Mouse (Mus musculus): Measurements from ENCODE around the gene Btbd18. TPM values are rescaled to one million over a fixed set of nuclear protein-coding genes. Genes with fewer than 3 reads are reported as not detected.

Gene Btbd18
- polyA plus RNA-seq, 1 experiment = 0.05 TPM

DNA sequence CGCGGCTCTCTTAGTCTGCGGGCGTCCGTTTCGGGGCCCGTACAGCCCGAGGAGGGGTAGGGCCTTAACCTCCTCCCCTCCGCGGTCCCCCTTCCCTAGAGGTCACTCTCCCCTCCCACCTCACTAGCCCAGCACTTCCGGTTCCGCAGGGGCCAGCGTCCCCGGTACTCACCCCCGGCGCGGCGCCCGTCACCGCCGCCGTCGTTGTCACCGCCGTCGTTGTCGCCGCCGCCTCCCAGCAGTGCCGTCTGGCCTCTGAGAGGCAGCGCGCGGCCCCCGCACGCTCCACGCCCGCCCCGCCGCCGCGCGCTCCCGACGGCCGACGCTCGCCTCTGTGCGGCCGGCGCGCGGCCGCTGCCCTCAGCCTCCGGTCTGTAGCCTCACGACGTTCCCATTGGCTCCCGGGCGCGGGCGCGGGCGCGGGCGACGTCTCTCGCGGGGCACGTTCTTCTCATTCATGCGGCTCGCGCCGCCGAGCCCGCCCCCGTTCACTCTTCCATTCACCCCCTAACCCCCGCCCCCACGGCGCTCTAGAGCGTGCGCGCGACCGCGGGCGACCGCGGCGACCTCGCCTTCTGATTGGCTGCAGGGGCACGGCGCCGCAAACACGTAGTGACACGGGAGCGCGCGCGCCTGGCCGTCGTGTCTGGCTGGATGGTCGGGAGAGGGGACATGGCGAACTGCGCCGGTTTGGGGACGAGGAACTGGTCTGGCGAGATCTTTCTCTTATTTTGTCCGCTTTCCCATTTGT is 56.1 kb downstream of the Btbd18 start, which contains the start of gene Zdhhc5:
Gene Zdhhc5 (minus strand): TSS at position 370 of the 751 bp plus-strand sequence.
- Histone ChIP-seq H3K4me3 (replicated peaks; ENCODE audit: extremely low read depth, low read depth, low read length) (peak within 1 kb of the TSS; percentile 94), H3K4me1 (ENCODE audit: control insufficient read depth, insufficient read depth, low read length) (peaks cover 5% of the 10 kb centered on the region)
- under 1% methylated on average over 107 of the region's 107 CpGs for WGBS
- TF ChIP-seq CTCF (IDR thresholded peaks at IDR 0.05; ENCODE audit: insufficient read depth, low read length) (no peak), POLR2A (IDR thresholded peaks at IDR 0.05; ENCODE audit: borderline replicate concordance, extremely low read depth, low read depth, low read length) (peak; percentile 99)
- peak; percentile 98 for DNase-seq

DNA sequence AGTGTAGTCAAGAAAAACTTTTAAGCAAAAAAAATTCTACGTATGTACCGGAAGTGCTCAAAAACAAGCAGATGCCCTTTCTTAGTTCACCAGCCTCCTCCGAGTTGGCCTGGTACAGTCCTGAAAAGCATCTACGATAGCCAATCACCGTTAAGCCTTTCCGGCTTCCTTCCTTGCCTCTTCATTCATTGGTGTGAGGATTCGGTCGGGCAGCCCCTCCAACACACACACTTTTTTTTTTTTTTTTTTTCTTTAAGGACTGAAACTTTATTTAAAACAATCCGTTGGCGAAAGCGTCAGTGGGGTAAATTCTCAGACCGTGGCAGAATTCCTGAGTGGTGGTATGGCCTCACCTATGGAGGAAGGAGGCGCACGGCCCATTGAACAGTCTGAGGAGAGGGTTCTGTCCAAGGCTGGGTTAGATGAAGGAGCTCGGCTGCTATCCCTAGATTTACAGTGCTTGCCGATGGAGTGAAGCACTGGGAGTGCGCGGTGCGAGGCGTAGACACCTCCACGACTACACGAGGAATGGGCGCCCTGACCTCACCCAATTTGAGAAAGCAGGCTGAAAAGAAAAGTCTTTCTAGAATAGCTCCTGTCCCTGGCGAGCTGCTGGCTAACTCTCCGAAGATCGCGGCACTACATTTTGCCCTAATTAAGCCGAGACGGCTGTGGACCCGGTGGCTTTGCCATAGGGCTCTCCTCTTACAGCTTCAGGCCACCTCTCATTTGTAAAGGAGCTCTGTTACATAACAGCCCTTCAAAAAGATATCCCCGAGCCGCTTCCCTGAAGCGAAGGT is 56.9 kb downstream of the Btbd18 start:
- H3K4me3 ChIP-seq (replicated peaks; ENCODE audit: extremely low read depth, low read depth, low read length) = peak overlapping the region; percentile 88
- peak; percentile 78 for DNase-seq
- H3K4me1 ChIP-seq (ENCODE audit: control insufficient read depth, insufficient read depth, low read length) = peaks cover 5% of the 10 kb centered on the region
- TF ChIP-seq CTCF (IDR thresholded peaks at IDR 0.05; ENCODE audit: insufficient read depth, low read length) = no peak
- TF ChIP-seq POLR2A (IDR thresholded peaks at IDR 0.05; ENCODE audit: borderline replicate concordance, extremely low read depth, low read depth, low read length) = peak; percentile 51; the same call in 1 of the 2 replicates
- WGBS = under 1% methylated on average over 33 of the region's 33 CpGs

DNA sequence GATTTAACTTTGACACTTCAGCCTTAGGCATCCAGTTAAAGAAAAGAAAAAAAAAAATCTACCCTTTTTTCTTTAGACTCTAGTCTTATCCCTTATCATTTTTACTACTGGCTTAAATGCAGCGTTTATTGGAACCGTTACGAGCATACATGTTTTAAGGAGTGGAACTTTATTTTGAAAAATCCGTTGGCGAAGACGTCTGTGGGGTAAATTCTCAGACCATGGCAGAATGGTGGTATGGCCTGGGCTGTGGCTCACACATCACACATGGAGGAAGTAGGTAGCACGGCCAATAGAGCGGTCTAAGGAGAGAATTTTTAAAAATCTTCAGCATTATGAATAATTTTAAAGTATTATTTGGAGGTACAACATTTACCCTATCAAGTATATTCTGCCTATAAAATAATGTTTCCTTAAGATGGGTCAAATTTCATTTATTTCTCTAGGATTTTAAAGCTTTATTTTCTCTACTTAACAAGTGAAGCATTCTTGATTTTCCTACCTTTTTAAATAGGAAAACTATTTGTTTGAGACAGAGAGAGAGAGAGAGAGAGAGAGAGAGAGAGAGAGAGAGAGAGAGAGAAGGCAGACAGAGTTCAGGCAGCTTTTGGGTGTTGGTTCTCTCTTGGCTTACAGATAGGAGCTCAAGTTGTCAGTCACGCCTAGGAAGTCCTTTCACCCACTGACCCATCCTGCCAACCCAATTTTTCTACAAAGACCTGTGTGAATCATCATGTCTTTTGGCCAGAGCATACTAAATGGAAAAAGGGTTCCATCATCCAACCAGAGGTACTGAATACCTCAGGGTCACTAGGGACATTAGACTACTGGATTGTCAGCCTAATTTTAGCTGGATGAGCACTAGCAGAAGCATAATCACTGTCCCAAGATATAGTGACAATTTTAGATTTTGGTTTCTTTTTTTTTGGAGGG is 57.8 kb downstream of the Btbd18 start:
- no peak for DNase-seq

DNA sequence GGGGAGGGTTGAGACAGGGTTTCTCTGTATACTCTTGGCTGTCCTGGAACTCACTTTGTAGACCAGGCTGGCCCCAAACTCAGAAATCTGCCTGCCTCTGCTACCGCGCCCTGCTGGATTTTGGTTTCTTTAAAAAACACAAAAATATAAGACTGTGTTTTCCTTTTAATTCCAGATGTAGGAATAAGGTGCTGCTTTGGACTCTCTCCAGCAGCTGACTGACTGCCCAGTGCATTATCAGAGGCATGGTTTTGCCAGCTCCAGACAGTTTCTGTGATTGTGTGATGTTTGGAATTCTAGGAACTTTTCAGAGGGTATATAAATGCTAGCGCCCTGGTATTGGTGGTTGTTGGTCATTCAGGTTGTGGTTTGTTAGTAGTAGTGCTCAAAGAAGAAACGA is 58.5 kb downstream of the Btbd18 start:
- no peak for DNase-seq
- Histone ChIP-seq H3K4me3 (replicated peaks; ENCODE audit: extremely low read depth, low read depth, low read length) (no peak overlapping the region), H3K4me1 (ENCODE audit: control insufficient read depth, insufficient read depth, low read length) (peaks cover 5% of the 10 kb centered on the region)
- TF ChIP-seq POLR2A (IDR thresholded peaks at IDR 0.05; ENCODE audit: borderline replicate concordance, extremely low read depth, low read depth, low read length) = no peak
- no peak for TF ChIP-seq CTCF (IDR thresholded peaks at IDR 0.05; ENCODE audit: insufficient read depth, low read length)
- WGBS = 92% methylated on average over 4 of the region's 4 CpGs

More for the DNA sequence above, 57.8 kb downstream of the Btbd18 start:
- 18% methylated on average over 9 of the region's 9 CpGs for WGBS
- Histone ChIP-seq H3K4me3 (replicated peaks; ENCODE audit: extremely low read depth, low read depth, low read length) (no peak overlapping the region), H3K4me1 (ENCODE audit: control insufficient read depth, insufficient read depth, low read length) (peaks cover 5% of the 10 kb centered on the region)
- TF ChIP-seq CTCF (IDR thresholded peaks at IDR 0.05; ENCODE audit: insufficient read depth, low read length) (no peak), POLR2A (IDR thresholded peaks at IDR 0.05; ENCODE audit: borderline replicate concordance, extremely low read depth, low read depth, low read length) (no peak)

Other genes starting within 250 kb of the Btbd18 start
- 128 and 192 TPM in 2 replicates for gene Calcrl, start 233.7 kb upstream of the Btbd18 start, polyA plus RNA-seq (2012; rRNA removed)
- gene Tfpi, start 182.3 kb upstream of the Btbd18 start, polyA plus RNA-seq (2012; rRNA removed) = 6.2 and 10.5 TPM in 2 replicates
- gene Ctnnd1, start 8.3 kb upstream of the Btbd18 start, polyA plus RNA-seq (2012; rRNA removed) = 86.2 and 130 TPM in 2 replicates
- 40.4 and 51.7 TPM in 2 replicates for gene Selenoh, start 11.7 kb downstream of the Btbd18 start, polyA plus RNA-seq (2012; rRNA removed)
- gene Gm28635, start 19.0 kb downstream of the Btbd18 start, polyA plus RNA-seq (2012; rRNA removed) = not detected in 2 replicates
- 6.9 and 8.9 TPM in 2 replicates for gene Med19, start 19.3 kb downstream of the Btbd18 start, polyA plus RNA-seq (2012; rRNA removed)
- gene Tmx2, start 20.1 kb downstream of the Btbd18 start, polyA plus RNA-seq (2012; rRNA removed) = 41.8 and 57.7 TPM in 2 replicates
- 34.6 and 41.4 TPM in 2 replicates for gene Zdhhc5, start 56.1 kb downstream of the Btbd18 start, polyA plus RNA-seq (2012; rRNA removed)
- gene Clp1, start 68.3 kb downstream of the Btbd18 start, polyA plus RNA-seq (2012; rRNA removed) = 6.0 and 10.3 TPM in 2 replicates
- gene Ypel4, start 75.0 kb downstream of the Btbd18 start, polyA plus RNA-seq (2012; rRNA removed) = 1.6 and 2.0 TPM in 2 replicates
- gene Gm19426, start 84.6 kb downstream of the Btbd18 start, polyA plus RNA-seq (2012; rRNA removed) = 1.8 and 4.1 TPM in 2 replicates
- gene Serping1, start 116.4 kb downstream of the Btbd18 start, polyA plus RNA-seq (2012; rRNA removed) = 822 and 853 TPM in 2 replicates
- 45.0 and 47.0 TPM in 2 replicates for gene Ube2l6, start 139.7 kb downstream of the Btbd18 start, polyA plus RNA-seq (2012; rRNA removed)
- 3.5 TPM in 1 of 2 replicates, not detected in the other for gene Smtnl1, start 163.6 kb downstream of the Btbd18 start, polyA plus RNA-seq (2012; rRNA removed)
- gene Timm10, start 167.9 kb downstream of the Btbd18 start, polyA plus RNA-seq (2012; rRNA removed) = 20.2 and 25.1 TPM in 2 replicates
- 3.9 and 7.5 TPM in 2 replicates for gene Slc43a1, start 179.8 kb downstream of the Btbd18 start, polyA plus RNA-seq (2012; rRNA removed)
- gene Rtn4rl2, start 227.6 kb downstream of the Btbd18 start, polyA plus RNA-seq (2012; rRNA removed) = 2.7 and 9.7 TPM in 2 replicates

All from lung, adult 2 months (tissue).